Mouse (Mus musculus) small intestine, adult 2 months (tissue): Measurements from ENCODE around the gene Trim25.

Experiments used
- CTCF ChIP-seq: fragments of 200-500 bp; IDR thresholded peaks from 2 replicates; pipeline ENCODE4 v1.5.1; 2012; ENCODE audit warnings: low read depth, mild to moderate bottlenecking, control low read depth, inconsistent platforms, low read length, moderate library complexity, mixed read lengths; ENCODE audit not compliant: insufficient replicate concordance, insufficient read length; ENCODE audit errors: extremely low read depth
- POLR2A ChIP-seq: fragments of 200-500 bp; IDR thresholded peaks from 2 replicates; pipeline ENCODE4 v1.6.1; 2012; ENCODE audit warnings: low read depth, mild to moderate bottlenecking, control low read depth, inconsistent platforms, low read length, moderate library complexity

DNA sequence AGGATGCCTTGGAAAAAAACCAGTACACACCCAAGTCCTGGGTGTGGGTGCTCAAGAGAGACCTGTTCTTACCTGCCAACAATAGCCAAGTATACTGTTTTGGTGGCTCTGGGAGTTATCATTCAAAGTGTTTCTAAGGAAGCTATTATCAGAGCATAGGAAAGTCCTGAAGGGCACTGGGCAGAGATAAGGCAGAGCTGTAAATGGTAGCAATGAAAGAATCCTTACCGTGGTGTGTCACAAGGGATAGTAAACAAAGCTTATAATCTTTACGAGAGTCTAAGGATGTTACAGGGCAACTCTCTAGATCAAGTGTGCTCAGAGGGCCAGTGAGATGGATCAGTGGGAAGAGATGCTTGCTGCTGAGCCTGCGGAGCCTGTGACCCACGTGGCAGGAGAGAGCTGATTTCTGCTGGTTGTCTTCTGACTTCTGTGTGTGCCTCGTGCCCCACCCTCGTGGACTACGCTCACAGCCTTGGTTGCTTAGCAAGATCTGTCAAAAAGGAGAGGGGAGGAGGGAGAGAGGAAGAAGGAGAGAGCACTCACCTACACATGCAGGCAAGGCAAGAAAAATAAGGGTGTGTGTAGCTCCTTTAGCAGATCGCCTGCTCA, 23.1 kb downstream of the Trim25 start:
- TF ChIP-seq CTCF (no peak), POLR2A (no peak)
